Mouse (Mus musculus) kidney, embryonic 14.5 days (tissue): ENCODE measurements around the gene Canx. TPM values are rescaled to one million over a fixed set of nuclear protein-coding genes. Genes with fewer than 3 reads are reported as not detected.
"Not testable (repeated sequence)": the region's sequence is repeated elsewhere in the genome, so short reads cannot be mapped to it uniquely, and the experiment has no call there.

Experiments used
- ATAC-seq: fragments of 200-750 bp; cut with Nextera tagmentation; 2 replicates; pipeline ENCODE4 v1.8.0; 2017; ENCODE audit warnings: moderate number of reproducible peaks, mild to moderate bottlenecking, moderate TSS enrichment, moderate library complexity; ENCODE audit not compliant: low FRiP score, low TSS enrichment
- H3K27ac ChIP-seq: fragments of 300-500 bp; sonication (generic); 2 replicates; pipeline ENCODE4 v1.5.1; 2014; ENCODE audit warnings: low read depth, mild to moderate bottlenecking, low read length, moderate library complexity, mixed read lengths
- H3K27me3 ChIP-seq: fragments of 300-500 bp; sonication (generic); 2 replicates; pipeline ENCODE4 v1.6.1; 2014; ENCODE audit warnings: mild to moderate bottlenecking, low read length; ENCODE audit not compliant: control insufficient read depth, insufficient read depth
- H3K36me3 ChIP-seq: fragments of 300-500 bp; sonication (generic); 2 replicates; pipeline ENCODE4 v1.6.1; 2014; ENCODE audit warnings: low read length, mixed read lengths; ENCODE audit not compliant: control insufficient read depth, insufficient read depth
- H3K4me1 ChIP-seq: fragments of 300-500 bp; sonication (generic); 2 replicates; pipeline ENCODE4 v1.6.1; 2014; ENCODE audit warnings: low read length, mixed read lengths; ENCODE audit not compliant: control insufficient read depth, insufficient read depth
- H3K4me2 ChIP-seq: fragments of 300-500 bp; sonication (generic); replicated peaks from 2 replicates; pipeline ENCODE4 v1.6.1; 2014; ENCODE audit warnings: low read depth, mild to moderate bottlenecking, low read length
- H3K4me3 ChIP-seq: fragments of 300-500 bp; sonication (generic); 2 replicates; pipeline ENCODE4 v1.5.1; 2014; ENCODE audit warnings: mild to moderate bottlenecking, low read length
- H3K9ac ChIP-seq: fragments of 300-500 bp; sonication (generic); 2 replicates; pipeline ENCODE4 v1.6.1; 2014; ENCODE audit warnings: low read depth, mild to moderate bottlenecking, low read length, moderate library complexity
- H3K9me3 ChIP-seq: fragments of 300-500 bp; sonication (generic); 2 replicates; pipeline ENCODE4 v1.6.1; 2016; ENCODE audit warnings: low read length; ENCODE audit not compliant: control insufficient read depth
- WGBS: fragments of 180-500 bp; shearing (Covaris S2); extraction: QIAGEN DNeasy Blood & Tissue Kit; methylation state at CpG from one replicate; pipeline ENCODE4 v1.1.7; 2014; 5-methylcytosine and 5-hydroxymethylcytosine counted together
- polyA plus RNA-seq: library from polyadenylated mRNA; unstranded; fragments of >200 nt; fragmentation: Nextera tagmentation; extraction: Ambion mirVana; gene quantifications from 2 replicates; pipeline ENCODE4 v1.2.1, GENCODE M21; 2014

Canx gene
- polyA plus RNA-seq, 1 experiment from 2014 or later = 277 TPM

DNA sequence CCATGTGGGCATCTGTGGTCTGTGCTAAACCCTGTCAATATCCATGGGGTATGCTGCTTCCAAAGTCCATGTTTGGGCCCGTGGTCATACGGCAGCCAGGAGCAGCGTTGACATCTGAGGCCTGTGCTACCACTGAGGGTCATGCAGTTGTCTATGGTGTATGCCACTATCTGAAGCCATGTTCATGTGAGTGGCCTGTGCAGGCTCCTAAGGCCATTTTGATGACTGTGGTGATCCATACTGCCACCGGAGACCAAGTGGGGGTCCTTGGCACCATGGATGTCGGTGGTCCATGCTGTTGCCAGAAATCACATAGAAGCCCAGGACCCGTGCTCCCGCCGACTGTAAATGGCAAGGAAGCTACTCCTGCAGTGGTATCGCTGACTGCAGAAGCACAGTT lies 42.1 kb upstream of the Canx start:
- Histone ChIP-seq H3K36me3 (no peaks in the 10 kb centered on the region), H3K27ac (no peak overlapping the region), H3K4me1 (no peaks in the 10 kb centered on the region), H3K9me3 (no peaks in the 10 kb centered on the region), H3K4me2 (no peak overlapping the region), H3K4me3 (no peak overlapping the region), H3K27me3 (no peaks in the 10 kb centered on the region), H3K9ac (no peak overlapping the region)
- ATAC-seq = no peak
- WGBS = 92% methylated on average over 9 of the region's 9 CpGs

DNA sequence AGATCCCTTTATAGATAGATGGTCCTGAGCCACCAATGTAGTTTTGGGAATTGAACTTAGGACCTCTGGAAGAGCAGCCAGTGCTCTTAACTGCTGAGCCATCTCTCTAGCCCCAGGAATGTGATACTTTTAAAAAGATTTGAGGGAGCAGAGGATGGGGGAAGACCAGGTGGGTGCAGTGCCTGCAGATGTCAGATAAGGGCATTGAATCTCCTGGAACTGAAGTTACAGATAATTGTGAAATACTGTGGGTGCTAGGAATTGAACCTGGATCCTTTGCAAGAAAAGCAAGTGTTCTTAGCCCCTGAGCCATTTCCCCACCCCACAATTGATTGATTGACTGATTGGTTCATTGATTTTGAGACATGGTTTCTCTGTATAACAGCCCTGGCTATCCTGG lies 39.8 kb upstream of the Canx start:
- Histone ChIP-seq H3K9me3 (no peaks in the 10 kb centered on the region), H3K36me3 (no peaks in the 10 kb centered on the region)

DNA sequence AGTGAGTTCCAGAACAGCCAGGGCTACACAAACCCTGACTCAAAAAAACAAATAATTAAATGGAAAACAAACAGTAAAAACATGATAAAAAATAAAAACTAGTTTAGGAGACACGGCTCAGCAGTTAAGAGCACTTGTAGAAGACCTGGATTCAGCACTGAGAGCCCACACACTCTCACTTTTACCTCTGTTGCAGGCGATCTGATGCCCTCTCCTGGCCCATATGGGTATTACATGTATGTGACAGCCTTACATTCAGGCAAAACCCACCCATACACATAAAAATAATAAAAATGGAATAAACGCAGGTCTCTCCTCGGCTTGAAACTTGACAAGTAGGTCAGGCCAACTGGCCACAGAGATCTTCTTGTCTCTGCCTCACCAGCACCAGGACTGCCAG lies 39.1 kb upstream of the Canx start:
- Histone ChIP-seq H3K4me2 (no peak overlapping the region), H3K36me3 (no peaks in the 10 kb centered on the region), H3K9ac (no peak overlapping the region), H3K27me3 (no peaks in the 10 kb centered on the region), H3K4me1 (no peaks in the 10 kb centered on the region), H3K27ac (no peak overlapping the region), H3K4me3 (no peak overlapping the region), H3K9me3 (no peaks in the 10 kb centered on the region)
- ATAC-seq = peak; percentile 61; the same call in 1 of the 2 replicates
- WGBS = 7% methylated on average over 4 of the region's 4 CpGs

More for the DNA sequence above, 39.8 kb upstream of the Canx start:
- ATAC-seq = no peak
- H3K27ac ChIP-seq = no peak overlapping the region
- H3K4me3 ChIP-seq = no peak overlapping the region
- H3K4me1 ChIP-seq = no peaks in the 10 kb centered on the region
- no peak overlapping the region for H3K4me2 ChIP-seq
- no peaks in the 10 kb centered on the region for H3K27me3 ChIP-seq
- H3K9ac ChIP-seq = no peak overlapping the region

DNA sequence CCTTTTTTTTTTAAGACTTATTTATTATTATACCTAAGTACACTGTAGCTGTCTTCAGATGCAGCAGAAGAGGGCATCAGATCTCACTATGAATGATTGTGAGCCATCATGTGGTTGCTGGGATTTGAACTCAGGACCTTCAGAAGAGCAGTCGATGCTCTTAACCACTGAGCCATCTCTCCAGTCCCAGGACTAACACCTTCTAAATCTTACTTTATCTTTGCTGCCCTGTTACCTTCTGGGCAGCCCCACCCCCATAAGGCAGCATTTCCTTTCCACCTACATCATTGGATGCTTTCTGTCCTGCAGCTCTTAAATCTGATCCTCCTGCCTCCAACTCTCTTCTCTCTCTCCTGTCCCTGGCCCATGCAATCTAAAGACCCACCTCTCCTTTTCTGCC lies 35.8 kb upstream of the Canx start:
- WGBS = 86% methylated on average over 1 of the region's 1 CpGs
- H3K4me1 ChIP-seq, ATAC-seq, H3K4me2 ChIP-seq, H3K27ac ChIP-seq, H3K36me3 ChIP-seq, H3K4me3 ChIP-seq, H3K27me3 ChIP-seq, H3K9ac ChIP-seq, H3K9me3 ChIP-seq: not testable (repeated sequence)

DNA sequence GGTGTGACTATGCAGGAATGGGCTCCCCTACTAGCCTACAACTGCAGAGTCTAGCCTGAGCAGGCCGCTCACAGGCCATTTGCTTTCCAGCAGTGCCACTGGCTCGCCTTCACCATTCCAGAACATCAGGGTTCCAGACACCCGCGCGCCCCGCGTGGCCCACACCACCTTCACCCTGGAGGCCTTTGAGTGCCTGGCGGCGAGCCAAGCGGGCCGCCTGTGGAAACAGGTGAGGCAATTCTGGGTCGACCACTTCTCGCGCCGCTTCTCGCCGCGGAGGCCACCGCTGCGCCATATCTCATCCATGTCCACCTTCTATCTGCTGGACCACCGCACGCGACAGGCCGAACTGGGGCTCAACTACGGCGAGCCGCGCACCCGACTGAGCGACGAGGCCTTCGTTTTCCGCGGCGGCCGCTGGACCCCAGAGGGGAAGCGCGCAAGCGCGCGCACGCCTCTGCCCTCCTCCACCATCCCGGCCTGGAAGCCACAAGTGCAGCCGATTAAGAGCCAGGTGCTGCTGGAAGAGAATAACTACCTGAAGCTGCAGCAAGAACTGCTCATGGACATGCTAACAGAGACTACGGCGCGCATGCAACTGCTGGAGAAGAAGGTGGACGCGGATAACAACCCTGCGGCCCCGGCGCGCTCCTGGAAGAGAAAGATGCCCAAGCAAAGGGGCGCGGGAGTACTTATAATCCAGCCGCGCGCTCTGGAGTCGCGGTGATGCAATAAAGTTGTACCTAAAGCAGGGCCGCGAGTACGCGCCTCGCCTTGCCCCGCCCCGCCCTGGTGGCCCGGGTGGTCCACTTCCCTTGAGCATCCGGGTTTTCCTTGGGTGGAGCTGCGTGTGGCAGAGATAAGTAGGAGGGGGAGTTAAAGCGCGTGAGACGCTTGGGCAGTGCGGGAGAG lies 33.7 kb upstream of the Canx start:
- Histone ChIP-seq H3K27ac (peak overlapping the region; percentile 39; the same call in 1 of the 2 replicates), H3K9ac (peak overlapping the region; percentile 67), H3K4me1 (no peaks in the 10 kb centered on the region), H3K4me3 (peak overlapping the region; percentile 56), H3K4me2 (peak overlapping the region; percentile 83), H3K36me3 (no peaks in the 10 kb centered on the region), H3K27me3 (no peaks in the 10 kb centered on the region), H3K9me3 (no peaks in the 10 kb centered on the region)
- 2% methylated on average over 74 of the region's 74 CpGs for WGBS
- peak; percentile 68 for ATAC-seq

DNA sequence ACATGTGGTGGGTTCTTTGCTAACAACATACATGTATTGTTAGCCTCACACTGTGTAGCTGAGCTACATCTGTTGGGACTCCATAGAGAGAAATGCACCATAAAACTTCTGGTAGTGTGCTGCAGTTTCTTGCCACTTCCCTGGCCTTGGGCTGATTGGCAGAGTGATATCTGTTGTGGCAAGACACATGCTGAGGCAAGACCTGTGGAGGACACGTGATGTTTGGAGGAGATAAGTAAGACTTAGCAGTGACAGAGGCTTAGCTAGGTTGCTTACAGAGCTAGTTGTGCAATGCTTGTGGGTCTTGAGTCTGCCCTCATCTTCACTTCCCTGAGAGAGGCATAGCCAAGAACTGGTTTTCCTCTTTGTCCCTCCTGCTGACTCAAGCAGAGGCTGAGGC lies 29.9 kb upstream of the Canx start:
- Histone ChIP-seq H3K4me2 (no peak overlapping the region), H3K36me3 (no peaks in the 10 kb centered on the region), H3K27me3 (no peaks in the 10 kb centered on the region), H3K9me3 (no peaks in the 10 kb centered on the region), H3K4me3 (no peak overlapping the region), H3K27ac (peak overlapping the region; percentile 57), H3K9ac (no peak overlapping the region), H3K4me1 (no peaks in the 10 kb centered on the region)
- 74% methylated on average over 1 of the region's 1 CpGs for WGBS
- ATAC-seq = no peak

DNA sequence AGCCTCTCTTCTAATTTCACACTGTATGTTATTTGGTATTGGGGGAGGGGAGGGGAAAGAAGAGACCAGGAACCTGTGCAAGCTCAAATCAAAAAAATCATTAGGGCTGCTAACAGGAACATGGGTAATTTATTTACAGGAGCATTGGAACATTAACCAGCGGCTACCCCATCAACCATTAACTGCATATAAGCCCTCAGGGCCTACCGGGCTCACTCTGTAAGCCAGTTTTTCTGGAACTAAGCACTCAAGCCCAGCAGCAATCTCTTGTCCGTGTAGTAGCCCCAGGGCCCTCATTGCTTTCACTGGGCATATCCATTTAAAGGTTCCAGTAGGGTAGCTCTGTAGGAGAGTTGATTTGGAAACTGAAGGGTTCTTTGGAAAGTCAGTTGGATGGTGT lies 29.4 kb upstream of the Canx start:
- no peaks in the 10 kb centered on the region for H3K4me1 ChIP-seq
- no peak overlapping the region for H3K9ac ChIP-seq
- peak; percentile 37; the same call in 1 of the 2 replicates for ATAC-seq
- no peaks in the 10 kb centered on the region for H3K27me3 ChIP-seq
- WGBS = 65% methylated on average over 3 of the region's 3 CpGs
- no peak overlapping the region for H3K4me2 ChIP-seq
- no peaks in the 10 kb centered on the region for H3K9me3 ChIP-seq
- no peaks in the 10 kb centered on the region for H3K36me3 ChIP-seq
- H3K27ac ChIP-seq = peak overlapping the region; percentile 57; the same call in 1 of the 2 replicates
- H3K4me3 ChIP-seq = no peak overlapping the region

DNA sequence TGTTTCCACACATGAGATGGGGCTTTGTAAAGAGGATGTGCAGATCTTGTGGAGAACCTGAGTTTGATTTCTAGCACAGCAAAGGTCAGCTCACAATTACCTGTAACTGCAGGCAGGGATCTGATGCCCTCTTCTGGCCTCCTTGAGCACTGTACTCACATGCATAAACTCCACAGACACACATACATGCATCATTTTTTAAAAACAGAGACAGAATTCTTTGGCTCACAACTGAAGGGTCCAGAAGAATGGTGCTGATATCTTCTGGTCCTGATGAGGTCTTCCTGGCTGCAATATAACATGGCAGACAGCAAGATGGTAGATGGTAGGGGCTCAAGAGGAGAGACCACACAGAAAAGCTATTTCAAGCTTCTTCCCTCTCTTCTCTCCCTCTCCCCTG lies 28.7 kb upstream of the Canx start, which contains the start of gene Cby3:
Gene Cby3, plus strand, starts transcription at position 301 of the 400 bp plus-strand sequence.
- Histone ChIP-seq H3K9ac (no peak within 1 kb of the TSS), H3K27ac (peak within 1 kb of the TSS; percentile 57), H3K36me3 (no peaks in the 10 kb centered on the region), H3K4me1 (no peaks in the 10 kb centered on the region), H3K9me3 (no peaks in the 10 kb centered on the region), H3K4me3 (no peak within 1 kb of the TSS), H3K27me3 (no peaks in the 10 kb centered on the region), H3K4me2 (no peak within 1 kb of the TSS)
- no peak for ATAC-seq

DNA sequence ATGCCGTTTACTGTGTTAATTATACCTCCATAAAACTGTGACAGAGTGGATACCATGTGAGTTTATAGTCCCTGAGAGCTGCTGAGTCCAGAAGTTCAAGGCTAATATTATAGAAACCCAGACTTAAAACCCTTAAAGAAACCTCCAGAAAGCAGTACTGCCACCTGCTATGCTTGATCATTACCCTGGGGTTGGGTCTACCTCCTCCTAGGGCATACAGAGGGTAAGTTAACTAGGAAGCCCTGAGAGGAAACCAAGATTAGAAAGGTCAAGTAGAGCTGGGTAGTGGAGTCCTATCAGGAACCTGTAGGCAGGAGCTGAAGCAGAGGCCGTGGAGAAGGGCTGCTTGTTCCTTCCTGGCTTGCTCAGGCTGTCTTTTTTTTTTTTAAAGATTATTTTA lies 26.7 kb upstream of the Canx start:
- 77% methylated on average over 2 of the region's 2 CpGs for WGBS
- H3K4me2 ChIP-seq = no peak overlapping the region
- ATAC-seq = no peak
- no peak overlapping the region for H3K27ac ChIP-seq
- H3K36me3 ChIP-seq = no peaks in the 10 kb centered on the region
- no peaks in the 10 kb centered on the region for H3K27me3 ChIP-seq
- H3K4me1 ChIP-seq = no peaks in the 10 kb centered on the region
- no peak overlapping the region for H3K9ac ChIP-seq
- no peak overlapping the region for H3K4me3 ChIP-seq
- no peaks in the 10 kb centered on the region for H3K9me3 ChIP-seq
